Comparison of ENCODE assay signal across 8 mouse cellular contexts in genomic region chr4:40239409-40240271, GRCm38 (mm10). TPM values are rescaled to one million over a fixed set of nuclear protein-coding genes. Genes with fewer than 3 reads are reported as not detected.
DNase-seq lines count a peak whose midpoint lies in the region.

Ddx58 (minus strand) TSS chr4:40239828.

- H3K27ac ChIP-seq in heart, embryonic 10.5 days = peak within 1 kb of the TSS; percentile 67; the same call in 1 of the 2 replicates

- DNase-seq in 416B (ENCODE audit: low read depth) = peak; percentile 65
- peak; percentile 61 for DNase-seq in Muller cell, postnatal 12 days (ENCODE audit: inconsistent ontology term)
- peak; percentile 3 for DNase-seq in embryo, embryonic 11.5 days (ENCODE audit: low read depth, low spot score)
- DNase-seq in heart, embryonic 10.5 days (ENCODE audit: low spot score) = peak; percentile 76
- peak; percentile 38 for DNase-seq in kidney, adult 9 months
- peak; percentile 45 for DNase-seq in lung, postnatal 10 days
- DNase-seq in ovary, postnatal 36 days (ENCODE audit: low spot score) = peak; percentile 36
- no peak for DNase-seq in left cerebral cortex, adult 8-10 months (ENCODE audit: low spot score in 2 of 2)

- 0 out of 2 replicates have a peak, but pooled peaks cover 10% of the 10 kb centered on the region for H3K4me1 ChIP-seq in heart, embryonic 10.5 days

- 4% methylated on average over 35 of the region's 35 CpGs for WGBS in heart, embryonic 10.5 days

- peak within 1 kb of the TSS; percentile 69 for H3K4me3 ChIP-seq in heart, embryonic 10.5 days

- no peaks in the 10 kb centered on the region for H3K36me3 ChIP-seq in heart, embryonic 10.5 days

- H3K9me3 ChIP-seq in heart, embryonic 10.5 days = no peaks in the 10 kb centered on the region

- H3K27me3 ChIP-seq in heart, embryonic 10.5 days (ENCODE audit: insufficient read depth, poor library complexity, severe bottlenecking) = no peaks in the 10 kb centered on the region

RNA-seq across cellular contexts. Expression of gene Ddx58, which starts in this region (rescaled TPM):
- 3.8 and 4.0 TPM in 2 replicates for polyA plus RNA-seq in heart, embryonic 10.5 days (2016; fragmentation: Nextera tagmentation; extraction: Ambion mirVana)
- total RNA-seq in left cerebral cortex, adult 8-10 months (2022) = 1 to 10 TPM; 4.1 to 6.3 (median 5.5) TPM

Comparison
In these comparisons a context has a peak if more than half of its experiments do, and no peak if none do; other contexts are left out.
1. DNase-seq: peak in 416B (single experiment), Muller cell, postnatal 12 days (single experiment), embryo, embryonic 11.5 days (single experiment), heart, embryonic 10.5 days (single experiment), kidney, adult 9 months (single experiment), lung, postnatal 10 days (single experiment) and ovary, postnatal 36 days (single experiment); none in left cerebral cortex, adult 8-10 months (0 of 2).